Mouse (Mus musculus): Measurements from ENCODE around the gene Crtc1. TPM values are rescaled to one million over a fixed set of nuclear protein-coding genes. Genes with fewer than 3 reads are reported as not detected.

Gene Crtc1
- polyA plus RNA-seq, 1 experiment = 6.1 TPM

GRCm38 (mm10) chr8:70477269-70477982 lies 38.0 kb upstream of the Crtc1 start:
- 16% methylated on average over 21 of the region's 21 CpGs for WGBS
- Histone ChIP-seq H3K4me1 (ENCODE audit: control insufficient read depth, insufficient read depth, low read length) (no peaks in the 10 kb centered on the region; the same call in 1 of the 2 replicates), H3K4me3 (replicated peaks; ENCODE audit: control insufficient read depth, low read depth, low read length) (peak overlapping the region; percentile 70), H3K27ac (ENCODE audit: control insufficient read depth, insufficient read depth, low read depth, low read length, poor library complexity) (no peak overlapping the region)
- TF ChIP-seq POLR2A (IDR thresholded peaks at IDR 0.05; ENCODE audit: borderline replicate concordance, control insufficient read depth, low read depth, low read length) (no peak), CTCF (IDR thresholded peaks at IDR 0.05; ENCODE audit: control insufficient read depth, insufficient read depth, low read length) (no peak)

GRCm38 (mm10) chr8:70476333-70477268 lies 37.2 kb upstream of the Crtc1 start, which contains the start of gene Klhl26:
Klhl26 (minus strand) TSS chr8:70476968.
- Histone ChIP-seq H3K4me3 (replicated peaks; ENCODE audit: control insufficient read depth, low read depth, low read length) (peak within 1 kb of the TSS; percentile 70), H3K4me1 (ENCODE audit: control insufficient read depth, insufficient read depth, low read length) (no peaks in the 10 kb centered on the region; the same call in 1 of the 2 replicates), H3K27ac (ENCODE audit: control insufficient read depth, insufficient read depth, low read depth, low read length, poor library complexity) (peak within 1 kb of the TSS; percentile 64; the same call in 1 of the 2 replicates)
- TF ChIP-seq POLR2A (IDR thresholded peaks at IDR 0.05; ENCODE audit: borderline replicate concordance, control insufficient read depth, low read depth, low read length) (peak; percentile 63; the same call in 1 of the 2 replicates), CTCF (IDR thresholded peaks at IDR 0.05; ENCODE audit: control insufficient read depth, insufficient read depth, low read length) (no peak)
- under 1% methylated on average over 53 of the region's 53 CpGs for WGBS

GRCm38 (mm10) chr8:70471856-70472255 lies 32.5 kb upstream of the Crtc1 start:
- Histone ChIP-seq H3K4me1 (ENCODE audit: control insufficient read depth, insufficient read depth, low read length) (no peaks in the 10 kb centered on the region), H3K4me3 (replicated peaks; ENCODE audit: control insufficient read depth, low read depth, low read length) (no peak overlapping the region), H3K27ac (ENCODE audit: control insufficient read depth, insufficient read depth, low read depth, low read length, poor library complexity) (no peak overlapping the region)
- TF ChIP-seq CTCF (IDR thresholded peaks at IDR 0.05; ENCODE audit: control insufficient read depth, insufficient read depth, low read length) = no peak
- TF ChIP-seq POLR2A (IDR thresholded peaks at IDR 0.05; ENCODE audit: borderline replicate concordance, control insufficient read depth, low read depth, low read length) = no peak
- 99% methylated on average over 7 of the region's 7 CpGs for WGBS

- WGBS = 79% methylated on average over 2 of the region's 2 CpGs
- Histone ChIP-seq H3K4me3 (replicated peaks; ENCODE audit: control insufficient read depth, low read depth, low read length) (no peak overlapping the region), H3K27ac (ENCODE audit: control insufficient read depth, insufficient read depth, low read depth, low read length, poor library complexity) (no peak overlapping the region), H3K4me1 (ENCODE audit: control insufficient read depth, insufficient read depth, low read length) (no peaks in the 10 kb centered on the region)
- TF ChIP-seq POLR2A (IDR thresholded peaks at IDR 0.05; ENCODE audit: borderline replicate concordance, control insufficient read depth, low read depth, low read length) = no peak
- no peak for TF ChIP-seq CTCF (IDR thresholded peaks at IDR 0.05; ENCODE audit: control insufficient read depth, insufficient read depth, low read length)
Observed at GRCm38 (mm10) chr8:70469938-70470337, 30.6 kb upstream of the Crtc1 start.

GRCm38 (mm10) chr8:70469295-70469916 lies 30.0 kb upstream of the Crtc1 start:
- H3K4me1 ChIP-seq (ENCODE audit: control insufficient read depth, insufficient read depth, low read length) = no peaks in the 10 kb centered on the region
- TF ChIP-seq CTCF (IDR thresholded peaks at IDR 0.05; ENCODE audit: control insufficient read depth, insufficient read depth, low read length) (no peak), POLR2A (IDR thresholded peaks at IDR 0.05; ENCODE audit: borderline replicate concordance, control insufficient read depth, low read depth, low read length) (no peak)
- H3K27ac ChIP-seq (ENCODE audit: control insufficient read depth, insufficient read depth, low read depth, low read length, poor library complexity) = no peak overlapping the region
- WGBS = 37% methylated on average over 10 of the region's 10 CpGs
- H3K4me3 ChIP-seq (replicated peaks; ENCODE audit: control insufficient read depth, low read depth, low read length) = no peak overlapping the region

GRCm38 (mm10) chr8:70468733-70469132 lies 29.4 kb upstream of the Crtc1 start:
- Histone ChIP-seq H3K27ac (ENCODE audit: control insufficient read depth, insufficient read depth, low read depth, low read length, poor library complexity) (no peak overlapping the region), H3K4me3 (replicated peaks; ENCODE audit: control insufficient read depth, low read depth, low read length) (no peak overlapping the region), H3K4me1 (ENCODE audit: control insufficient read depth, insufficient read depth, low read length) (no peaks in the 10 kb centered on the region)
- WGBS = 85% methylated on average over 4 of the region's 4 CpGs
- TF ChIP-seq POLR2A (IDR thresholded peaks at IDR 0.05; ENCODE audit: borderline replicate concordance, control insufficient read depth, low read depth, low read length) = no peak
- no peak for TF ChIP-seq CTCF (IDR thresholded peaks at IDR 0.05; ENCODE audit: control insufficient read depth, insufficient read depth, low read length)

DNA sequence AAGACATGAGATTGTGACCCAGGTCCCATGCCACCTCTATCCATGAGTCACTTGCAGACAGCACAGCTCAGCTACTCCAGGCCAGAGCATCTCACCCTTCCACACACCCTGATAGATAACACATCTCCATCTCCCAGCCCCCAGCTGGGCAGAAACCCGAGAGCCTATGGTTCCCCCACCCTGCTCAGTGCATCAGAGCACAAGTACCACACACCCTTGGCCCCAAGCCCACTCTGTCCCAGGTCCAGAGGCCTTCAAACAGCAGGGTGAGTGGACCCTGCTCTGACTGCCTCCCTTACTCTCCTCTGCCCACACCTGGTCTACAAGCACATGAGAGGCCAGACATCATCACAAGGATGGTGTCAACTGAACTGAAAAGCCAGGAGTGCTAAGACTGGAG lies 28.5 kb upstream of the Crtc1 start:
- no peak overlapping the region for H3K27ac ChIP-seq (ENCODE audit: control insufficient read depth, insufficient read depth, low read depth, low read length, poor library complexity)
- no peak overlapping the region for H3K4me3 ChIP-seq (replicated peaks; ENCODE audit: control insufficient read depth, low read depth, low read length)
- no peaks in the 10 kb centered on the region for H3K4me1 ChIP-seq (ENCODE audit: control insufficient read depth, insufficient read depth, low read length)
- TF ChIP-seq CTCF (IDR thresholded peaks at IDR 0.05; ENCODE audit: control insufficient read depth, insufficient read depth, low read length) (no peak), POLR2A (IDR thresholded peaks at IDR 0.05; ENCODE audit: borderline replicate concordance, control insufficient read depth, low read depth, low read length) (no peak)
- 59% methylated on average over 1 of the region's 1 CpGs for WGBS
